Mouse (Mus musculus) left cerebral cortex, postnatal 4 days (tissue): Measurements from ENCODE around the gene Il1rl1. TPM values are rescaled to one million over a fixed set of nuclear protein-coding genes. Genes with fewer than 3 reads are reported as not detected.

Experiments used
- DNase-seq: peaks from one replicate; pipeline ENCODE4 v3.0.0-alpha.2; 2022
- intact Hi-C: fragments of 180-260 bp; cut with DNase I; formaldehyde crosslinking; loops from one replicate; pipeline ENCODE4 v1.15.1; 2025
- total RNA-seq, 2 experiments: library from RNA; stranded (reverse); gene quantifications; 2 replicates each; pipeline ENCODE4 v1.2.3; 2021

Gene Il1rl1
- total RNA-seq, 2 experiments from 2014 or later, result 0.54 to 0.60 TPM

DNA sequence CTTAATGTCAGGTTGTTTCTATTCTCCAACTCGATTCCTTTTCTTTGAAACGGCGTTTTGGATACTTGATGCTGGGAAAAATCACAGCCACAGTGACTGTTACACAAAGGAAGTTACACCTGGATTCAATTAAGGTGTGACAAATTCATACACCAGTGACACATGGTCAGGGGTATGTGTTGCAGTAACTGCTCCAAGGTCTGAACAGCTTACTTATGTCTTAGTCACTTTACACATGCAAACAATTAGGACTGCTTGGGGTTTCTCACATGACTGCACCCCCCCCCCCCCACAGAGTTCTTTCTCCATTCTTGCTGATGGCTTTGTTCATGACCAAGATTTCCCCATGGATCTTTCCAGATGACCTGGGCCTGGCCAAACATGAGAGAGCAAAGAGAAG is 6.6 kb downstream of the Il1rl1 start:
- intact Hi-C loops, result no loop called here
- no peak for DNase-seq

DNA sequence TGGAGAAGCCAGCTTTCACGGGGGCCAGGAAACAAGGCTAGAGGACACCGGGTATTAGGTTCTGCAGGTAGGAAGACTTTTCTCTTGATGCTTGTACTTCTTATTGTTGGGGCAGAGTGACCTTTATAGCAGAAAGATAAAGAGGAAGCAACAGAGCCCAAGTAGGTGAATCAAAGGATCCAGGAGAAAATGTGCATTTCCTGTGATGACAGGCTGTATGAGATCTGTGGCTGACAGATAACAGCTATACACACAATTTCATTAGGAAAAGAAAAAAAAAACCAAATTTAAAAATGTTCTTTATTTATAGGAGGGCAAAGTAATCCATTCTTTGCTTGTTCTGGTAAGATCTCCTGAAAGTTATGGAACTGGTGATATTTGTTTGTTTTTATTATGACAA is 8.0 kb downstream of the Il1rl1 start:
- intact Hi-C loops, result no loop called here
- DNase-seq, result no peak

DNA sequence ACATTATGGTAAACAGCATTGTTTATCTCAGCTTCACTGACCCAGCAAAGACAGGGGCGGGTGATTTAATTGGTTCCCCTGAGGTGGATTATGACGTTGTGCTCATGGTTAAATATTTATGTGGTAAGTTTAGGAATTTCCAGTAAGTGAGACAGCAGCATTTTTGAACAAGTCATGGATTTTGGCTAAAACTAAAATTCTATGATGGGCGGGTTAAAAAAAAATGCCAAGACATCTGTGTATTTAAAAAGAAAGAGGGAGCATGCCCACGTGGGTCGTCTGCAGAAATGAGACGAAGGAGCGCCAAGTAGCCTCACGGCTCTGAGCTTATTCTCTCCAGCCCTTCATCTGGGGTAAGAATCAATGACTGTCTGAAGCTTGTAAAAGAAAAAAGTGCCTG is 10.1 kb downstream of the Il1rl1 start:
- intact Hi-C loops, result no loop called here

DNA sequence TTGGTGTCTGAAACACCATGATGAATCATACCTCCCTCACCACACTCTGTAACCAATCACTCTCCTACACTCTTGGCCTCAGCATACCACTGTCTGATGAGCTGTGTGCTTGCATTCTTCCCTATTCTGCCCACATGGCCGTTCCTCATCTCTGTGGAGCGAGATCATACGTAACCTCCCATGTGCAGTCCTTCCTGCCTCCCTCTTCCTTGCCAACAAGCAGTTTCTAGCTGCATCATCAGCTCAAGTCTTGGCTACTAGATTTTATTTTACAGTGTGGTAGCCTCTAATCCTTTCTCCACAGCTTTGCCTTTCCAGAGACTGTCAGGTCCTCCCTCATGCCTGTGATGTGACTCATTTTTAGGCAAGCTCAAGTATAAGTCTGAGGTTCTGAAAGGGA is 15.4 kb downstream of the Il1rl1 start:
- intact Hi-C loops, result no loop called here

More for the DNA sequence above, 10.1 kb downstream of the Il1rl1 start:
- DNase-seq, result no peak

DNA sequence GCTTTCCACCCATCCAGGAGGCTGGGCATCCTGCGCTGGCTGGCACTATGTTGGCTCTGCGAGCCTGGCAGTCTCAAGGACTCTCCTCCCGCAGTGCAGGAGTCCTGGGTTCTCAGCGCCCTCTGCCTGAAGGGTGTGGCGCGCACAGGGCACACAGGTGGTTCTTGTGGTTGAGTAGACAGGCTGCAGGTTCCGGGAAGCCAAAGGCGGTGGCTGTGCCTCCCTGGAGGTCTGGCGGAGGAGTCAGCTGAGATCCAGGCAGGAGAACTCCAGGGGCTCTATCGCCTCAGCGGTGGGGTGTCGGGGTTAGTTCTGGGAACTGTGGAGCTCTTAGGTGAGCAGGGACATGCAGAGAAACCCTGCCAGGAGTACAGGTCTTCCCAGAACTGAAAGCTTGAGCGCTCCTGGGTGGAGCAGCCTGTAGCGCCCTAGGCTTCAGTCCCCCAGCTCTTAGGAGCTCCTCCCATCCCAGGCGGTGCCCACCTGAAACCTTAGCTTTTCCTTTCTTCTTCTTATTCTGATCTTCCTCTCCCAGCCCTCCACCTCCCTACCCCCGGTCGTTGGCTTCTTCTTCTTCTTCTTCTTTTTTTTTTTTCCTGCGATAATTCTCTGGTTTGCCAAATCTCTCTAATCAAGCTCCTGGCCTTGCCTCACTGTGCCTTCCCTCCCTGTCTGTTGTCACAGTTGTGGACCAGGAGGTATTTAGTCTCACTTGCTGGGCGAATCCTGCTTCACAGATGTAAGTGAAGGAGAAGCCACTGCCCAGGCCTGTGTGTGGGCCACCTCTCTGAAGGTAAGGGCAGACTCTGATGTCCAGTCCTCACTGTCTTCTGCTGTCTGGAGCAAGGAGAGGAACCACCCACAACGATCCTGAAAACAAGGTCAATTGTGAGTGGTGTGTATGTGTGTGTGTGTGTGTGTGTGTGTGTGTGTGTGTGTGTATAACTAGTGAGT is 36.4 kb downstream of the Il1rl1 start, which contains the start of gene Il18r1:
Gene Il18r1 (plus strand): TSS at position 76 of the 954 bp plus-strand sequence.
- no peak for DNase-seq
- intact Hi-C loops, result no loop called here

More for the DNA sequence above, 15.4 kb downstream of the Il1rl1 start:
- no peak for DNase-seq

DNA sequence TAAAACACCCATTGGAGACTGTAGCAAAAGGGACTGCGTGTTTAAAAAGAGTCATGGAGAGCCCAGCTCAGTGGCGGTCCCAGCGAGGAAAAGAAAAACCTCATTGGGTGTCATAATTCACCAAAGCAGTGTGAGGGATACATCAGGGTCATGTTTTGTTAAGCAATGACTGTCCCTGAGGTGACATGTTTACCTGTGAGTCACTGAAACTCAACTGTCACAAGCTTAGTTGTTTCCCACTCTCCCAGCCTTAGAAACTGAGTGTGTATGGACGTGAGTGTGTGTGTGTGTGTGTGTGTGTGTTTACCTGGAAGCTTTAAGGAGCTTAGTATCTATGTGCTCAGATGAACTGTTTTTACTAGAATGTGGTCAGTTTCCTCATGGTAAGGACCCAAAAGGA is 37.9 kb downstream of the Il1rl1 start:
- no peak for DNase-seq
- intact Hi-C loops, result no loop called here

DNA sequence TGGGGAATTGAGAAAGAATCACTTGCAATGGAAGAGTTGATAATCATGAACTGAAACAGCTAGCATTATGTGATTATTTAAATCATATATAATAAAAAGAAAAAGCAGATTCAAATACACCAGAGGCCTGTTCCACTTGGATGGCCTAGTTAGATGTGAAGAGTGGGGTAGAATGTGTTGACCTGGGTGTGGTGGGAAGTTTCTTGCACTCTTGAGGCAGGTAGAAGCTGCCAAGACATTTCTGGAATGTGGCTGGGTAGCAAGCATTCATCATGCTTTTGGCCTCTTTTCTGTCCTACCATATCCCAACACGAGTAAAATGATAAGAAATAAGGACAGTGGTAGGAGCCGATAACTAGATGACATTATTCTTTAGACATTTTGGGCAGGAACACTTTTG is 39.4 kb downstream of the Il1rl1 start:
- no peak for DNase-seq
- intact Hi-C loops, result no loop called here

DNA sequence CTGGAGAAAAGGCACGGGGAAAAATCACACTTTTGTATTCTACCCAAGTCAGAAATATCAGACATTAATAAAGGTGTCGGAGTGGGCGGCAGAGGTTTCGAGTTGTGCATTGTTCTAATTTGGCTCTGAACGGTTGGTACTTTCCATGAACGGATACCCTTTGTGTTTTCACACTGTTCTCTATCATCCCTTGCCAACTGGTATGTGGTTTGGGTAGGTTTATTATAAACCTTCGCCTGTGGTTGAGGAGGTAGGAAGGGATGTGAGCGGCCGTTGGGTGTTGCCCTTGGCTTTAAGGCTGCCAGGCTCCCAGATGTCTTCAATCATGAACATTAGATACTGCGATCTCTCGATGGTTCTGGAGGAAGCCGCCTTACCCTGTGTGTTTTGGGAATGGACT is 40.5 kb downstream of the Il1rl1 start:
- intact Hi-C loops, result no loop called here
- no peak for DNase-seq

DNA sequence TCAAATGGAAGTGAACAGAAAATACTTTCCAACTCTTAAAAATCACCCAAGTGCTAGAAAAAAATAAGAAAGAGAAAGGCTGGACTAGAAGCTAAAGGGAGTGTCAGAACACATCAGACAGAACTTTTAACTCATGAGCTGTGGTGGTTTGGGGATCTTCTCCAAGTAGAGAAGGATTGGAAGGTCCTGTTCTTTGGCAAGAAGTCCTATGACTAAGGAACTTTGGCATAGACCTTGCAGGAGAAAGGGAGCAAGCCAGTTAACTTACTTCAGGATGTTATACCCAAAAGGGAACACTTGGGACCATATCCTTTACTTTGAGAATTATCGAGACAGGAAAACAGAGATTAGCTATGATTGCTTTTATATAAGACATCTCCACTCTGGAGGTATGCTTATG is 43.0 kb downstream of the Il1rl1 start:
- no peak for DNase-seq
- intact Hi-C loops, result no loop called here

DNA sequence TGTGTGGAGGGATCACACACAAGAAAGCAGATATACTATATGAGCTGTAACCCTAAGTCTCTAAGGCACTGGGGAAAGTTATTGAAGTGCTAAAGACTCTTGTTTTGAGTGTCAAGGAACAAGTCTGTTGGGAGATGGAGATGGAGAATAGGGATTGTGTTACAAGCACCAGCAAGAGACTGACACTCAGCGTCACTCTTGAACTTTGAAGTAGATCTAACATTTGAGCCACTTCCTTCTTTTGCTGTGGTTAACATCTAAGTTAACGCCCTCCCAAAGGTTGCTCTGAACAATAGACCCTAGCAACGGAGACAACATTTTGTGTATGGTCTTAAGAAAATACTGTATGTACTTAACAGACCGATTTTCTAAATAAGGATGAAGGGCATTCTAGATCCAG is 44.3 kb downstream of the Il1rl1 start:
- no peak for DNase-seq
- intact Hi-C loops, result no loop called here

DNA sequence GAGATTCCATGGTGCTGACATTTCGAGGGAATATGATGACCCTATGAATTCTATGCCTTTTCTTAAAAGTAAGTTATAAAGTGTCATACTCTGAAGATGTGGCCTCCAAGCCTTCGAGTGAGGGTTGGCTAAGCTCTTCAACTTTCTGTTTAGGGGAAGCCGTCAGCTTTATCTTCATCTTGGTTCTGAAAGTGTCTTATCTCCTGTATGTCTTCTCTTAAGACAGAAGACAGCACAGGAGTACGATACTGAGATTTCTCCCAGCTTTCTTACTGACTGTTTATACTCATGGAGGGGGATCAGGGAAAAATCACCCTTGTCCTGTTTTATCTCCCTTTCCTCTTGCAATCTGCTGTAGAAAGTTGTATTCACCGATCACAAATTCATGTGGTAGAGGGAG is 45.0 kb downstream of the Il1rl1 start:
- DNase-seq, result no peak
- intact Hi-C loops, result no loop called here

DNA sequence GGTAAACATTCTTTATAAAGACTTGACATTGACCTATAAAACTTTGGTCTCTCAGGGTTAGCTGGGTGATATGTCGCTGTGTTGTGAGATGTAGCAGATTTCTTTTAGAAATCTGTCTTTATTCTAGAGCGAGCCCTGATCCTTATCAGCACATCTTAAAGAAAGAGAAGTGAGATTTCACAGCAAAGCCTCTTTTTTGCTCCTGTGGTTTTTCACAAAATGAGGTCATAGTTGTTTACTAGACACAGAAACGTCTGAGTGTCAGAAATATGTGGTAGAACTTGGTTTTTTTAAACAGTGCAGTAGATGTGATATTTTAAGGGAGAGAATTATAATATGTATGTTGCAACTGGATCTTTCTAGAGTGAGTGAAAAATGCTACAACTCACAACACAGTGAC is 46.3 kb downstream of the Il1rl1 start:
- intact Hi-C loops, result no loop called here
- no peak for DNase-seq

DNA sequence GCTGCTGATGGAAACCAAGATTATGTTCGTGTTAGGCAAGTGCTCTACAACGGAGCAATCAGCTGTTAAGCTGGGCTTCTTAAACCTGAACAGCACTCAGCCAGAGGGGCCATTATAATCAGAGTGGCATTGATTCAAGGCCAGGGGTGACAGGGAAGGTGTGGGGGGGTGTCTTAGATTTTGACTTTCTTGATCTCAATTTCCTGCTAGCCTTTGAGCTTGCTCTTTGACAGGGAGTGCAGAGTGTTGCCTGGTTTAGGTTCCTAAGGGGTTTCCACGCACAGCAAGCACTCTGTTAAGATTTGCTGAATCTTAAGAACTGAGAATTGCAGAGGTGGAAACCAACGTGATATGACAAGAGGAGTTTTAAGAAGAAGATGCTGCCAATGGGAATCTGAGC is 47.4 kb downstream of the Il1rl1 start:
- intact Hi-C loops, result no loop called here
- no peak for DNase-seq

DNA sequence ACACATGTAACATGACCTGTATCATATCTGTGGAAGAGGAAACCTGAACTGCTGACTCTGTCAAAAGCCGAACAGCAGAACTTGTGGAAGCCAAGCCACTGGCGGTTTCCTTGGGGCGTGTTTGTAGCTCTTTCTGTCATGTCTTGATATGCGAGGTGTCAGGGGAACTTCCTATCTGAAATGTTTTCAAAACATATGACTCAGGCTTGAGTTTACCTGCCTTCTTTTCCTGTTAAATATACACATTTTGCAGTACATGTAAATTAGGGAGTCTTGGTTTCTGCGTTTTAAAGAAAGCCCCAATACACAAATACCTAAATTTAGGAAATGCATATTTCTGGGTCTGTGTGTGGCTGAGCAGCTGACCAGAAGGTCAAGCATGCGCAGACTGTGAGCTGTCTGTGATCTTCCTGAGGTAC is 50.1 kb downstream of the Il1rl1 start:
- intact Hi-C loops, result no loop called here
- no peak for DNase-seq

DNA sequence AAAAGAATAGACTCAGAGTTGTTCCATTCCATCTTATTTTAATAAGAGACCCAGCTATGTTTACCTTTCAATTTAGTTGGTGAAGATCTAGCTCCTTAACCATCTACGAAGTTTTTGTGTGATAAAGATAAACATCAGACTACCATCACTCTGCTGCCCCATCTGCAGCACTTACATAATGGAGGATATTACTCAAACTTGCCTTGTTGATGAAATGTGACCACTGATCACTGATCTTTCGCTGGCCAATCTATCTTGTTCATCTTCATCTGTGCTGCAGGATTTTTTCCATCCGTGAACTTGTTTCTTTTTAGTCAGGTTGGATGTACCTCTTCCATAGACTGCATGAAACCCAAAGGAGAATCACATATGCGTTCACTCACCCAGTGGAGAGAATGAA is 65.2 kb downstream of the Il1rl1 start:
- intact Hi-C loops, result no loop called here
- no peak for DNase-seq

DNA sequence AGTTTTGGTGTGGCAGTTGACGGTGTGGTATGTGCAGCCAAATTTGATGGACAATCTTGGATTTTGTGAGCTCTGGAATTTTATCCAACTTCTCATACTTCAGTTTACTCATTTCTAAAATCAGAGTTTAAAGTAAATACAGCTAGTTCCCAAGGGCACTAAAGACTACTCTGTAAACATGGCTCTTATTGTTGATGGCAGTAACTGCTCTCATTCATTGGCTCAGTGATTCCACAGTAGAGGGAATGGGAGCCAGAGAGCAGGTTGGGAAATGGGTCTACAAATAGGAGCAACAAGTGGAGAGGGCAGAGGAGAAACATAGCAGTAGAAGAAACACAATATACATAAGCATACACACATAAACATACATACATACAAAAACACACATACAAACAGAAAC is 70.3 kb downstream of the Il1rl1 start:
- DNase-seq, result no peak
- intact Hi-C loops, result no loop called here

DNA sequence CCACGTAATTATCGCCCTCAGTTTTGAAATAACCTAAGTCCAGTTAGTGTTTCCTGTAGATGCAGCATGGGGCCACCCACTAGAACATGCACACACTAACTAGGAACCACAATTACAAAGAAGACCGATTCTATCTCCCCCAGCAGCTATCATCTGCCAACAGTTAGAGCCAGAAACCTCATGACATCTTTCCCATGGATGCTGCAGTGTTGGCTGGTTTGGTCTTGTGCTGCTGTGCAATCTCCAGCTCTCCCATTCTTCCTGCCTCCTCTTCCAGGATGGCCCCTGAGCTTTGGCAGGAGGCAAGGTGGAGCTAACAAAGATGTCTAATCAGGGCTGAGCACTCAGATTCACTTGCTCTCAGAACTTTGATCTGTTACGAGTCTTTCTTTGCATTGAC is 71.8 kb downstream of the Il1rl1 start:
- intact Hi-C loops, result no loop called here

DNA sequence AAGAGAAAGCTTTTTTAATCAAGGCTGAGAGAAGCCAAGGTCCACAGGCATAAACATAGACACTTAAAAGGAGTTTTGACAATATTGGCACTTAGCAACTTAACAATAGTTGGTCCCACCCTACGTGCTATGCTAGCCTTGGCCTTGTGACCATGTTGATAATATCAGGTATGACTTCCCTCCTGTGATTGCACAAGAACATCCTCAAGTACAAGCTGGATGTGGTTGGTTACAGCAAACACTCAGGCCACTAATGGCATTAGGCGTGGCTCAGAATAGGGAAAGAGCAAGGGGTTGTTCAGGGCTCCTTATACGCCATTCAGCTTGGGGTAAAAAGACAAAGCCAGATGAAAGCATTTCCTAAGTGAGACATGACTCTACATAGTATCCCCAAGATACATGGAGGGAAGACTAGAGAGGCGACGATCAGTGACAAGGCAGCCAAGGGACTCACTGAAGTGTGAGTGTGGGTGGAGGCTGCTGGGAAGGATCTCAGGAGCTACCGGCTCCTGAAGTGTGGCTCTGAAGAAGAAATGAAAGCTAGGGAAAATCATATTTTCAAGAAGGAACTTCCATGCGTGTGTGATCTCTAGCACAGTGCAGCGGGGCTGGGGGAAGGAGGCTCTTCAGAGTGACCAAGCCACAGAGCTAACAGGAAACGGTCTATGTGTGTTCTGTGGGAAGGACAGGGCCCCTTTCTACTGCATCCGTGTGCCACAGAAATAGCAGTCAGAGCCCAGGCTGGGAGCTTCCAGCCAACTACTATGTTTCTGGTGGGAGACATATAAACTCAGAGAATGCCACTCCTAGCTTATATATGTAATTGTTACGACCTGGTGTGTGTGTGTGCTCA is 72.4 kb downstream of the Il1rl1 start:
- intact Hi-C loops, result no loop called here
- no peak for DNase-seq

More for the DNA sequence above, 71.8 kb downstream of the Il1rl1 start:
- no peak for DNase-seq

DNA sequence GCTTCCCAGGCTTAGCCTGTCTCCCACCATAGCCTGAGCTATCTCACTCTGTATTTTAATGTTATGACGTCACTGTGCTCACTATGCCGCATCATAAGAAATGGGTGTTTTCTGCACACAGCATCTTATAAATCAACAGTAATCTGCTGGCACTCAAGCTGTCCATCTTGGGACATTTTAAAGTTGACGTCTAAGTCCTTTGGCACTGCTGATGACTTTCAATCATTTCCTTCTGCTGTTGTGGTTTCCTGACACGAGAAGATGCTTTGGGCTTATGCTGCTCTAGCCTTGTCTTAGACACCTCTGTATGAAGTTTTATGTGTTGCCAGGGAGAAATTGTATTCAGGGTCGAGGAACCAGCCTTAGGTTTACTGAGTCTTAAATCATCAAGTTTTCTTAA is 75.2 kb downstream of the Il1rl1 start:
- intact Hi-C loops, result no loop called here
- DNase-seq, result no peak
